Mouse (Mus musculus) megakaryocyte, embryonic 14.5 days (primary cell): Measurements from ENCODE around the gene Gm10192.

Experiments
- FLI1 ChIP-seq: IDR thresholded peaks from 2 replicates; pipeline ENCODE4 v1.6.1; 2012; ENCODE audit warnings: low read length, inconsistent platforms, mixed read lengths
- GATA1 ChIP-seq: IDR thresholded peaks from 3 replicates; pipeline ENCODE4 v1.6.1; 2012; ENCODE audit warnings: mixed read lengths, low read length, inconsistent platforms, borderline replicate concordance

DNA sequence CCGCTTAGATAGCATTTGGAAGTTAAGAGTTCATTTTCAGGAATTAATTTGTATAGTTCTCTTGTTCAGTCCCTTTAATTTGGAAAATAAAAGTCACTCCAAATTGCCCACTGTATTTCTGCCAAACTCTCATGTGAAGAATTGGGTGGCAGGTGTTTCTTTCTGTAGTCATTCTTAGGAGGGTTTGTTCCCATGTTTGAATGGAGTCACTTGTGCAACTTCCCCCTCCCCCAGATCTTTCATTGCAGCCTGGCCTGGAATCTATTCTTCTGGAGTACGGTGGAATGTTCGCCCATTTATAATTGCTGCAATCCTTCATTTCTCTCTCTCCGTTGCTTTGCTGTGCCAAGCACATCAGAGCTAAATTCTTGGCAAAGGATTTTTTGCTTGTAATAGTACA lies 10.2 kb upstream of the Gm10192 start:
- TF ChIP-seq GATA1, result no peak
- no peak for TF ChIP-seq FLI1
